Mouse (Mus musculus) stomach, embryonic 14.5 days (tissue): Measurements from ENCODE around the gene Sertad3. TPM values are rescaled to one million over a fixed set of nuclear protein-coding genes. Genes with fewer than 3 reads are reported as not detected.

Experiments used
- ATAC-seq: fragments of 200-750 bp; cut with Nextera tagmentation; 2 replicates; pipeline ENCODE4 v1.8.0; 2017; ENCODE audit warnings: low read depth, moderate TSS enrichment; ENCODE audit not compliant: insufficient number of reproducible peaks, insufficient read depth, low FRiP score
- H3K27ac ChIP-seq: fragments of 300-500 bp; sonication (generic); 2 replicates; pipeline ENCODE4 v1.5.1; 2014; ENCODE audit warnings: mild to moderate bottlenecking, low read length, moderate library complexity, mixed read lengths
- H3K27me3 ChIP-seq: fragments of 300-500 bp; sonication (generic); 2 replicates; pipeline ENCODE4 v1.6.1; 2014; ENCODE audit warnings: low read length, control low read depth, mixed read lengths; ENCODE audit not compliant: control insufficient read depth, insufficient read depth
- H3K36me3 ChIP-seq: fragments of 300-500 bp; sonication (generic); 2 replicates; pipeline ENCODE4 v1.6.1; 2014; ENCODE audit warnings: mild to moderate bottlenecking, control low read depth, low read length, moderate library complexity, mixed read lengths; ENCODE audit not compliant: control insufficient read depth, insufficient read depth
- H3K4me1 ChIP-seq: fragments of 300-500 bp; sonication (generic); 2 replicates; pipeline ENCODE4 v1.6.1; 2014; ENCODE audit warnings: low read length, control low read depth, mixed read lengths; ENCODE audit not compliant: control insufficient read depth, insufficient read depth
- H3K4me2 ChIP-seq: fragments of 300-500 bp; sonication (generic); replicated peaks from 2 replicates; pipeline ENCODE4 v1.6.1; 2014; ENCODE audit warnings: low read depth, low read length, control low read depth
- H3K4me3 ChIP-seq: fragments of 300-500 bp; sonication (generic); 2 replicates; pipeline ENCODE4 v1.5.1; 2014; ENCODE audit warnings: low read depth, low read length, control low read depth
- H3K9ac ChIP-seq: fragments of 300-500 bp; sonication (generic); replicated peaks from 2 replicates; pipeline ENCODE4 v1.6.1; 2014; ENCODE audit warnings: low read depth, mild to moderate bottlenecking, control low read depth, low read length, moderate library complexity, mixed read lengths
- H3K9me3 ChIP-seq: fragments of 300-500 bp; sonication (generic); 2 replicates; pipeline ENCODE4 v1.6.1; 2016; ENCODE audit warnings: low read depth, low read length, control low read depth; ENCODE audit not compliant: control insufficient read depth
- WGBS: fragments of 180-500 bp; shearing (Covaris S2); extraction: QIAGEN DNeasy Blood & Tissue Kit; methylation state at CpG from one replicate; pipeline ENCODE4 v1.1.7; 2014; 5-methylcytosine and 5-hydroxymethylcytosine counted together
- polyA plus RNA-seq: library from polyadenylated mRNA; unstranded; fragments of >200 nt; fragmentation: Nextera tagmentation; extraction: Ambion mirVana; gene quantifications from 2 replicates; pipeline ENCODE4 v1.2.1, GENCODE M21; 2014

The Sertad3 gene
- polyA plus RNA-seq, 1 experiment from 2014 or later, result 32.9 TPM

DNA sequence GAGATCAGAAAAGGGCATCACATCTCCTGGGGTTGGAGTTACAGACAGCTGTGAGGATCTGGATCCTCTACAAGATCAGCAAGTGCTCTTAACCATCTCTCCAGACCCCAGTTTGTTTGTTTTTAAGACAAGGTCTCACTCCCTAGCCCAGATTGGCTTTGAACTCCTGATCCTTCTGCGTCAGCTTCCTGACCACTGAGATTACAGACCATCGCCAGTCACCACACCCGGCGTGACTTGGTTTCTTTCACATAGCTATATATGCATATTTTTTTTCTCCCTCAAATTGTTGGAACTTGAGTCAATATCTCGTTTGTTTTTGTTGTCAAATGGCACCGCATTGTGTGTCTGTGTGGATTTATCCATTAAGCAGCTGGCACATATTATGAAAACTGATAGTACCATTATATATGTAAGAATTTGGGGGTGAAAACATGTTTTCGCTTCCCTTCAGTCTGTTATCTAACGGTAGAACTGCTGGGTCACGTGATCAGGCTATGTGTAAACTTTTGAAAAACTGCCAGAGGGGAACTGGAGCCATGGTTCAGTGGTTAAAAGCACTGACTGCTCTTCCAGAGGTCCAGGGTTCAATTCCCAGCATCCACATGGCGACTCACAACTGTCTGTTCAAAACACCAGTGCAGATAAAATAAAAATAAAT lies 19.0 kb upstream of the Sertad3 start:
- Histone ChIP-seq H3K36me3 (no peaks in the 10 kb centered on the region), H3K9me3 (no peaks in the 10 kb centered on the region), H3K4me1 (no peaks in the 10 kb centered on the region), H3K27me3 (no peaks in the 10 kb centered on the region), H3K27ac (no peak overlapping the region), H3K9ac (no peak overlapping the region), H3K4me2 (no peak overlapping the region), H3K4me3 (no peak overlapping the region)
- ATAC-seq, result no peak; the same call in 1 of the 2 replicates
- 68% methylated on average over 10 of the region's 10 CpGs for WGBS

DNA sequence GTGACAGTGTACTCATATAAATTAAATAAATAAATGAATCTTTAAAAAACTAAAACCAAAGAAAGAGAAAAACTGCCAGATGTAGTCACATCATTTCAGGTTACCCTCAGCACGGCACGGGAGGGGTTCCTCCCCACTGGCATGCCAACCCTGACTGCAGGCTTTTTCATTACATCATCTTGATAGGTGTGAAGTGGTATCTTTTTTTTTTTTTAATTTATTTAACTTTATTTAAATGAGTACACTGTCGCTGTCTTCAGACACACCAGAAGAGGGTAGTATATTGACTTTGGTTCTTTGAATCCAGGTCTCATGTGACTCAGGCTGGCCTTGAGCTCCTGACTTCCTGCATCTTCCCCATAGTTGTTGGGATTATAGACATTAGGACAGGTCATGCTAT lies 18.3 kb upstream of the Sertad3 start:
- Histone ChIP-seq H3K27ac (no peak overlapping the region), H3K36me3 (no peaks in the 10 kb centered on the region), H3K4me1 (no peaks in the 10 kb centered on the region), H3K9ac (no peak overlapping the region), H3K4me2 (no peak overlapping the region), H3K9me3 (no peaks in the 10 kb centered on the region), H3K27me3 (no peaks in the 10 kb centered on the region), H3K4me3 (no peak overlapping the region)
- 93% methylated on average over 3 of the region's 3 CpGs for WGBS
- ATAC-seq, result no peak

DNA sequence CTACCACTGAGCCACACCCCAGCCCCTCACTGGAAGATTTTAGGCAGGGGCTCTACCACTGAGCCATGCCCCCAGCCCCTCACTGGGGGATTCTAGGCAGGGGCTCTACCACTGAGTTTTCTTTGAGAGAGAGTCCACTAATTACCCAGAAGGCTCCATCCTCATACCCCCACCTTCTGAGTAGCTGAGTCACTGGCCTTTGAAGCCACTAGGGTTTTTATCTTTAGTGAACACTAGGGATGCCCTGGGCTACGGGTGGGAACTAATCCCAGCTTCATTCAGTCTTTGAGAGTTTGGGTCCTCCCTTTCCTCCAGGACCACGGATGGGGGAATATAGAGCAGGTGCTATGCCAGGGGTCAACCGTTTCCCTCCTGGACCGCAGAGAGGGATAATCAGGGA lies 15.0 kb upstream of the Sertad3 start:
- Histone ChIP-seq H3K4me2 (no peak overlapping the region), H3K4me1 (no peaks in the 10 kb centered on the region), H3K36me3 (no peaks in the 10 kb centered on the region; the same call in 1 of the 2 replicates), H3K9me3 (no peaks in the 10 kb centered on the region), H3K27me3 (no peaks in the 10 kb centered on the region), H3K27ac (no peak overlapping the region), H3K4me3 (no peak overlapping the region), H3K9ac (no peak overlapping the region)
- 87% methylated on average over 4 of the region's 4 CpGs for WGBS
- no peak for ATAC-seq

DNA sequence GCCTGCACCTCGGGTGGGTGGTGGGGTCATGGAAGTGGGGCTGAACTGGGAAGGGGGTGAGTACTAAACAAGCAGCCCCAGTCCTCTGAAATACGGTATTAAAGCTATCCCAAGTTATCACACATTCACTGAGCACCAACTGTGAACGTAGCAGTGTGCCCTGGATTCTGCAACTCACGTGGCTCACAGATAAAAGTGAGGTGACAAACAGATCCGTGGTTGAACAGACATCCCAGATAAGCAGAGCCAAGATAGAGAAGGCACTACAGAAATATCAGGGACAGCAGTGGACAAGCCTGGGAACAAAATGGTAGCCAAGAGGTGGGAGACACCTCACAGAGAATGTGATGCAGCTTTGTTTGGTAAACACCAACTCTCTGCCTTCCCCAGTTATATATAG lies 13.9 kb upstream of the Sertad3 start:
- Histone ChIP-seq H3K4me1 (no peaks in the 10 kb centered on the region), H3K36me3 (no peaks in the 10 kb centered on the region; the same call in 1 of the 2 replicates), H3K27ac (no peak overlapping the region), H3K4me2 (no peak overlapping the region), H3K27me3 (no peaks in the 10 kb centered on the region), H3K9ac (no peak overlapping the region), H3K4me3 (no peak overlapping the region), H3K9me3 (no peaks in the 10 kb centered on the region)
- WGBS, result 91% methylated on average over 5 of the region's 5 CpGs
- ATAC-seq, result no peak

DNA sequence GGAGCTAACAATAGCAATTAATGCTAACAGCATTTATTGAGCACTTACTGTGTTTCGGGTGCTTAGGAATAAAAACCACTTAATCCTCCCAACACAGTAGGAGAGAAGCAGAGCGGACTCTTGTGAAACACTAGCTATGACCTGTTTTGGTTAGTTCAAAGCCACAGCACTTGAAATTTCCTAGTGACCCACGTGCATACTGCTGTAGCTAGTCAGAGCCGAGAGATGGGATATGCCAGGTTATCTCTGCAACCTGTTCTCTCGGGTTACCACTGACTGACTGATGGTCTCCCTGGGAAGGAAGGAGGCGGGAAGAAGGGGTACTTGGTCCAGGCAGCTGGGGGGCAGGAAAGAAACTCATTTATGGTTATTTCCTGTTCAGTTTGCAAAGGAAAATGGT lies 13.1 kb upstream of the Sertad3 start:
- H3K9ac ChIP-seq, result no peak overlapping the region
- no peaks in the 10 kb centered on the region for H3K9me3 ChIP-seq
- no peaks in the 10 kb centered on the region; the same call in 1 of the 2 replicates for H3K36me3 ChIP-seq
- 75% methylated on average over 6 of the region's 6 CpGs for WGBS
- no peak overlapping the region for H3K4me3 ChIP-seq
- ATAC-seq, result no peak
- no peak overlapping the region for H3K27ac ChIP-seq
- H3K27me3 ChIP-seq, result no peaks in the 10 kb centered on the region
- no peaks in the 10 kb centered on the region for H3K4me1 ChIP-seq
- no peak overlapping the region for H3K4me2 ChIP-seq

DNA sequence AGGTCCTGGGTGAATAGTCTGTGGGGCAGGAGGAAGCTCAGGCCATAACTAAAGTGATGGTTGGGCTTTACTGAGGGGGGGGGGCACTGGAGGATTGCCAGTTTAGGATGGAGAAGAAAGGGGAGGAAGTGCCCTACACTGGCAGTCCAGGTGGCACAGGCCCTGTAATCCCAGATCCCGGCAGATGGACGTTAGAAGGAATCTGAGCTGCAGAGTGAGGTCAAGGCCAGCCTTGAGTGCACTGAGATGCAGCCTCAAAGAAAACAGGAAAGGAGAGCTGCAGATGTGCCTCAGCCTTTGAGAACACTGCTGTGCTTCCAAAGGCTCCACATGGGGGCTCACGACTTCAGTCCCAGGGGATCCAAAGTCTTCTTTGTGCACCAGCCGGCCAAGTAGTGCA lies 5.9 kb upstream of the Sertad3 start:
- Histone ChIP-seq H3K9ac (no peak overlapping the region), H3K9me3 (no peaks in the 10 kb centered on the region), H3K36me3 (no peaks in the 10 kb centered on the region; the same call in 1 of the 2 replicates), H3K4me1 (0 out of 2 replicates have a peak, but pooled peaks cover 2% of the 10 kb centered on the region), H3K4me3 (no peak overlapping the region), H3K4me2 (no peak overlapping the region), H3K27ac (no peak overlapping the region), H3K27me3 (no peaks in the 10 kb centered on the region)
- WGBS, result 22% methylated on average over 4 of the region's 4 CpGs
- no peak for ATAC-seq

DNA sequence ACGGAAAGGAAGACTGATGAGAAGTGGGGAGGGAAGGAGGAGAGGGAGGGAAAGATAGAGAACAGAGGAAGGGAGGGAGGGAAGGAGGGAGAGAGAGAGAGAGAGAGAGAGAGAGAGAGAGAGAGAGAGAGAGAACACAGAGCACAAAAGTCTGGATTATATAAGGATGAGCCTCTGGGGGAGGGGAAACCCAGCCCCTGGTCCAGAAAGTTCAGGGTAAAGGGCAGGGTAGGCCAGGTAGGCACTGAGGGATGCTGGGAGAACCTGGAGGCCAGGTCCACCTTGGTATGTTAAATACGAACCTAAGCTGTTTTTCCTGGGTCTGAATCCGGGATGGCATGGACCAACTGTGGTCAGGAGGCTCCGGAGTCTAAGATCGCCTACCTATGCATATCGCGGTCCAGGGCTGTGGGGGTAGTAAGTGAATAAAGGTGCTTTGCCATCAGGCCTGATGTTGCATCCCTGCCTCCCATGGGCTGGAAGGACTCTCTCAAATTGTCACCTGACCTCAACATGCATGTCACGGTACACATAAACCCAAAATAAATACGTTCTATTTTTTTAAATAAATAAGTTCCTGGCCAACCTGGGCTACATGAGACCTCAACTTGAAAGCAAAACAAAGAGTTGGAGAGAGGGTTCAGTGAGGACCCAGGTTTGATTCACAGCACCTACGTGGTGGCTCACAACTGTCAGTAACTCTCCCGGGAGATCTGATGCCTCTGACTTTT lies 2.0 kb upstream of the Sertad3 start:
- Histone ChIP-seq H3K4me1 (0 out of 2 replicates have a peak, but pooled peaks cover 3% of the 10 kb centered on the region), H3K4me2 (no peak overlapping the region), H3K9ac (no peak overlapping the region), H3K4me3 (no peak overlapping the region), H3K27me3 (no peaks in the 10 kb centered on the region), H3K27ac (no peak overlapping the region), H3K36me3 (peaks cover 6% of the 10 kb centered on the region; the same call in 1 of the 2 replicates), H3K9me3 (no peaks in the 10 kb centered on the region)
- no peak for ATAC-seq
- 87% methylated on average over 11 of the region's 11 CpGs for WGBS

DNA sequence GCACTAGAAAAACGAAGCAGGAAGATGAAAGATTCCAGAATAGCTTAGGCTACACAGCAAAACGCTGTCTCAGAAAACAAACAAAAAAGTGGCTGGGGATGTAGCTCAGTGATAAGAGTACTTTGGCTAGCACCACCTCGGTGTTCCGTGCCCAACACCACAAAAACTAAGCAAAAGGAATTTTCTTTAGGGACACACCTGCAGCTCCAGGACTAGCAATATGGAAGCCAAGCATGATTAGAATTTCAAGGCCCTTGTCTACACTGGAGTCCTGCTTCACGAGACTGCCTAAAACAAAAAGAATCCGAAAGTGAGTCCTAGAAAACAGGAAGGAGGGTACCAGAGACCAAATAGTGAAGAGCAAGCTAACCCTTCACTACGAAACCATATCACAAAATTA lies 972 bp upstream of the Sertad3 start:
- WGBS, result 19% methylated on average over 7 of the region's 7 CpGs
- peak overlapping the region; percentile 53 for H3K4me2 ChIP-seq
- 0 out of 2 replicates have a peak overlapping the region, but pooled peaks have one; percentile 10 for H3K9ac ChIP-seq
- no peak for ATAC-seq
- H3K4me1 ChIP-seq, result 0 out of 2 replicates have a peak, but pooled peaks cover 3% of the 10 kb centered on the region
- no peaks in the 10 kb centered on the region for H3K27me3 ChIP-seq
- peak overlapping the region; percentile 95 for H3K27ac ChIP-seq
- H3K36me3 ChIP-seq, result peaks cover 12% of the 10 kb centered on the region; the same call in 1 of the 2 replicates
- H3K9me3 ChIP-seq, result no peaks in the 10 kb centered on the region
- H3K4me3 ChIP-seq, result peak overlapping the region; percentile 82
